Comparison of ENCODE assay signal across 27 mouse cellular contexts in genomic region chr15:7865305-7865704, GRCm38 (mm10). TPM values are rescaled to one million over a fixed set of nuclear protein-coding genes. Genes with fewer than 3 reads are reported as not detected.
"Had no signal": no experiment of that assay in that cellular context is flagged by ENCODE, and none has a peak within 500 bp of the region (broad histone marks: within the 10 kb centered on the region; RNA-seq: fewer than 3 reads in every experiment).

No protein-coding gene starts in this region.

- H3K36me3 ChIP-seq: heart, embryonic 13.5 days; heart, embryonic 15.5 days; hindbrain, embryonic 10.5 days; hindbrain, embryonic 12.5 days; hindbrain, embryonic 15.5 days; kidney, embryonic 15.5 days; limb, embryonic 10.5 days; limb, embryonic 12.5 days; liver, embryonic 13.5 days; liver, embryonic 15.5 days had no signal

- H3K27me3 ChIP-seq: heart, embryonic 13.5 days; heart, embryonic 15.5 days; hindbrain, embryonic 12.5 days; hindbrain, embryonic 15.5 days; kidney, embryonic 15.5 days; limb, embryonic 12.5 days; liver, embryonic 13.5 days; liver, embryonic 15.5 days had no signal

- ATAC-seq: hindbrain, postnatal 0 days; intestine, embryonic 16.5 days had no signal

- H3K4me3 ChIP-seq: heart, adult 2 months; heart, embryonic 13.5 days; heart, embryonic 15.5 days; hindbrain, embryonic 10.5 days; hindbrain, embryonic 12.5 days; hindbrain, embryonic 15.5 days; kidney, embryonic 15.5 days; limb, embryonic 10.5 days; limb, embryonic 12.5 days; liver, embryonic 13.5 days; liver, embryonic 15.5 days had no signal

- H3K4me2 ChIP-seq: heart, embryonic 11.5 days; heart, embryonic 13.5 days; heart, embryonic 15.5 days; hindbrain, embryonic 12.5 days; hindbrain, embryonic 15.5 days; kidney, embryonic 15.5 days; limb, embryonic 12.5 days; liver, embryonic 11.5 days; liver, embryonic 13.5 days; liver, embryonic 15.5 days had no signal

- H3K9me3 ChIP-seq: heart, embryonic 13.5 days; heart, embryonic 15.5 days; hindbrain, embryonic 10.5 days; hindbrain, embryonic 12.5 days; hindbrain, embryonic 15.5 days; kidney, embryonic 15.5 days; limb, embryonic 10.5 days; limb, embryonic 12.5 days; liver, embryonic 13.5 days; liver, embryonic 15.5 days had no signal

- DNase-seq: gastrocnemius, postnatal 14 days; gastrocnemius, postnatal 36 days; heart, adult 2 months; heart, postnatal 4 days; kidney, adult 11 months; kidney, adult 2 months; kidney, adult 9 months; kidney, postnatal 14 days; kidney, postnatal 36 days; layer of hippocampus, adult 9-11 months; layer of hippocampus, postnatal 36 days; liver; liver, embryonic 13.5 days had no signal

- H3K4me1 ChIP-seq: heart, embryonic 13.5 days; heart, embryonic 15.5 days; hindbrain, embryonic 12.5 days; hindbrain, embryonic 15.5 days; kidney, embryonic 15.5 days; limb, embryonic 10.5 days; limb, embryonic 12.5 days; liver, embryonic 13.5 days; liver, embryonic 15.5 days had no signal

- H3K9ac ChIP-seq: heart, embryonic 13.5 days; heart, embryonic 15.5 days; hindbrain, embryonic 12.5 days; hindbrain, embryonic 15.5 days; kidney, embryonic 15.5 days; limb, embryonic 12.5 days; liver, embryonic 13.5 days; liver, embryonic 15.5 days had no signal

- H3K27ac ChIP-seq: heart, adult 2 months; heart, embryonic 13.5 days; heart, embryonic 15.5 days; hindbrain, embryonic 10.5 days; hindbrain, embryonic 12.5 days; hindbrain, embryonic 15.5 days; hindbrain, postnatal 0 days; kidney, embryonic 15.5 days; kidney, postnatal 0 days; limb, embryonic 10.5 days; limb, embryonic 12.5 days; liver, embryonic 13.5 days; liver, embryonic 15.5 days had no signal

RNA-seq across cellular contexts. Expression of gene Gdnf, which starts 54.7 kb away (rescaled TPM):
- polyA plus RNA-seq: liver, embryonic 13.5 days; liver, embryonic 15.5 days had no signal
